Mouse (Mus musculus): Measurements from ENCODE around the gene Dmwd.

DNA sequence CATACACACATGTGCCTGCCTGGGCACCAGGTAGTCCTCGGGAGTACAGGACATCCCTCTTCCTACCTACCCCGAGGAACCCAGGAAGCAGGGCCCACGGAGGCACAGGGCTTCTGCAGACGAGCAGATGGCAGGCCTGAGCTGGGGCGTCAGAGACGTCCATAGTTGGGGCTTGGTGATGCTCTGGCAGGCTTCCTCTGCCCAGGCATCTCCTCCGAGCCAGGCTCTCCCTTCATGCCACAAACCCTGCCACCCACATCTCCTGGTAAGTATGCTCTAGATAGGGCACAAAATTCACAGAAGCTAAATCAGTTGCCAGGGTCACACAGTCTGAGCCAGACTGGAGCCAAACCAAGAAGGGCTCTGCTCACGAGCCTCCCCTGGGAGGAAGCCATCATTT lies 25.9 kb upstream of the Dmwd start:
- TF ChIP-seq CTCF (IDR thresholded peaks at IDR 0.05; ENCODE audit: borderline replicate concordance, insufficient read depth, low read length) (no peak), POLR2A (IDR thresholded peaks at IDR 0.05; ENCODE audit: low read depth, low read length) (no peak)

Measured in embryonic fibroblast, embryonic 13.5 days (primary cell).